Mouse (Mus musculus) cerebellum, adult 11-12 months (tissue): ENCODE measurements at regions not wholly inside any gene's neighbourhood (a gene's known extent, or its start where the extent isn't known, plus 50 kb on each side); places are given as distances from the start of the nearest gene placed in this dataset.

ENCODE experiments used
- DNase-seq: peaks from one replicate; pipeline ENCODE4 v3.0.0; 2022

DNA sequence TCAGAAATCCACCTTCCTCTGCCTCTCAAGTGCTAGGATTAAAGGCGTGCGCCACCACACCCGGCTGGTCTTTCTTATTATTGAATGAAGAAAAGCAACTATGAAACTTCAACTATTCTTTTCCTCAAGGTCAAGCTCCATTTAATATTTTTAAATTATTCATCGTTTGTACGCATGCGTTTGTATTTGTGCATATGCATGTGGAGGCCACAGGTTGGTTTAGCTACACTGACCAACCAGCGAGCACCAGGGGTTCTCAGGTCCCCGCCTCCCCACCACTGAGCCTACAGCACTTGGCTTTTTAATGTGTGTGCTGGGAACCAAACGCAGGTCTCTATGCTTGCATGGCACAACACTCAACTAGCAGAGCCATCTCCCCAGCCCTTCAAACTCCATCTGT lies 51.0 kb upstream of the Tmem252 start:
- DNase-seq, result no peak

DNA sequence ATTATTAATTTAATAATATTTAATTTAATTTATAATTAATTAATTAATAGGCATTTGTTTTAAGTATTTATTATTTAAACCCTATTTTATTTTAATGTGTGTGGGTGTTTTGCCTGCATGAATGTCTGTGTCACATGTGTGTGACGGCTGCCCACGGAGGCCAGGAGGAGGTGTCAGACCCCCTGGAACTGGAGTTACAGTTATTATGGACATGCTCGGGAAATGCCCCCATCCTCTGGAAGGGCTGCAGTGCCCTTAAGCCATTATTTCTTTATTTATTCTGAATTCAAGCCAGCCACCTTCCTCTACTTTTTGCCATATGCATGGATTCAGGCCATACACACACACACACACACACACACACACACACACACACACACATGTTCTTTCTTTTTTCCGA lies 51.5 kb upstream of the Tmem252 start:
- DNase-seq, result no peak

DNA sequence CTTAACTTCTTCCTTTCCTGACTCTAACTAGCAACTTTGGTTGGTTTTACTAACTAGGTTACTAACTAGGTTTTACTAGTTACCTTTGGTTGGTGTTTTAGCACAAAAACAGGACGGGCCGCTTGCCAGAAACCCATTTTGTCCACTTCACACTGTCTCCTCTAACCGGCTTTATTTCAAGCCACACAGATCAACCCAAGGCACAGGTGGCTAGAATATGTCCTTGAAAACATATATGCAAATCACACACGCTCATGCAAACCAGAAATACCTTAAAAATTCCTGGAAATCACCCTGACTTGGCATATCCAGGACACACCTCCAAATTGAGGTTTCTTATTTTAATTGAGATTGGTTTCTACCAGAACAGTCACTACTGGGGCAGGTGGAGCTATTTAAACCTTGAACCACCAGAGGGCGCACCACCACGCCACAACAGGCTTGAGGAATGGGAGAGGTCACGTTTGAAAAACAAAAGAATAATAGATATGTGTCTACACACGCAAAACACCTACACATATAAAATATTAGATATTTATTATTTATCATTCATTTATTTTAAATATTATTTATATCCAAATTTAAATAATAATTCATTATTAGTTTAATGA lies 52.1 kb upstream of the Tmem252 start:
- peak; percentile 32 for DNase-seq

DNA sequence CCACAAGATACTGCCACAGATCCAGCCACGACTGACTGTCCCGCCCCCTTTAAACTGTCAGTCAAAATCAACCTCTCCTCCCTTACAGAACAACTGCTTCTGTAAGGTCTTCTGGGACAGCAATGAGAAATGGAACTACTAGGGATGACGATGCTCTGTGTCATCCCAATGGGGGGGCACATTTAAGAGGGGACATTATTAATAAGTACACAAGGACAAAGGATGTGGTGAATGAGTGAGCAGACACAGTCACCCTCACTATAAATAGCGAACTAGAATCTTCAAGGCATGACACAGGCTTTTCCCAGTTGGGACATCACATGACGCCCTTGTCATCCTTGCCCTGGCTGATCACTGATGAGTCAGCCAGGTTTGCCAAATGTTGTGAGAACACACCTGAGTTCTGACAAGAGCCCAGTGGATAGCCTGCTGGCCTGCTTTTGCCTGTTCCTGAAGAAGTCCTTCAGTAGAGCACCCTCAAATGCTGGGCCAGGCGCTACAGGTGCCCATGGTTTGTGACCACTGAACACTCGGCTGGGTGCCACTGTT lies 58.0 kb upstream of the Tmem252 start:
- no peak for DNase-seq

DNA sequence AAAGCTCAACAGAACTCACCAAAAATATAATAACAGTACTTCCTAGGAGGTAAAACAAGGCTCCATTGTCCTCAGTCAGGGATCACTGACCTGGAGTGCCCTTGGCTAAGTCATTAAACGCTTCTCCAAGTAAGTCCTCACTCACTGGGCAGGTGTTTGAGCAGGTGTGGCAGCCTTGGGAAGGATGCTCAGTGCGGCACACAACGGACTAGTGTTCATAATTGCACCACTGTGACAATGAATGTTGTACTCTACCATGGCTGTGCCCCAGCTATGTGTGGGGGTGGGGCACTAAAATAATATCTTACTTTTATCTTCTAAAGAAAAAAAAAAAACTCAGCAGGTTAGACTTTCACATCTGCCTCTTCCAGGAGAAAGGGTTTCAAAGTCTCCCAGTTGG lies 52.2 kb upstream of the Pip5k1b start:
- DNase-seq, result no peak

DNA sequence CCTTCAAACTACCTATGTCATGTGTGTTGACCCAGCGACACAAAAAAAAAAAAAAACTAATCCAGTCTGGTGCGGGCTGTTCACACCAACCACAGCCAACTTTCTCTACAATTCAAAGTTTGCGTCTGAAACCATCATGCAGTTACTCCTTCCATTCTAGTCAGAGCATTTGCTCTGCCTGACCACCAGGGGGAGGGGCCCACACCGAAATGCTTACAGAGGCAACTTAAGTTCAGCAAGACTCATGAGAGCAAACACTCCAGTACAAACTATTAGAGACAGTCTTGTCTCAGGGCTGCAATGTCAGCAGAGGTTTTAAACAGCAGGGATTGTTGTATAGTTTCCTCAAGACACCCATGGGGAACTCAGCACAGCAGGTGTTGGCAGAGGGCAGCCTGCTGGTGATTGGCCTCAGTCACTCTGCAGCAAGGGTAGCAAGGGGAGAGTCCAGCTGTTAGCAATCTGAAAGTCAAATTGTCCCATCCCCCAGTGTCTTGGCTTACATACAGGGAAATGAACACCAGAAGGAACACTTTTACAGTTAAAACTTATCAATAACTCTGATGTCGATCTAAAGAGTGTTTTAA lies 50.8 kb upstream of the Pip5k1b start:
- no peak for DNase-seq
